Mouse (Mus musculus): ENCODE results near the gene Synpo2.

DNA sequence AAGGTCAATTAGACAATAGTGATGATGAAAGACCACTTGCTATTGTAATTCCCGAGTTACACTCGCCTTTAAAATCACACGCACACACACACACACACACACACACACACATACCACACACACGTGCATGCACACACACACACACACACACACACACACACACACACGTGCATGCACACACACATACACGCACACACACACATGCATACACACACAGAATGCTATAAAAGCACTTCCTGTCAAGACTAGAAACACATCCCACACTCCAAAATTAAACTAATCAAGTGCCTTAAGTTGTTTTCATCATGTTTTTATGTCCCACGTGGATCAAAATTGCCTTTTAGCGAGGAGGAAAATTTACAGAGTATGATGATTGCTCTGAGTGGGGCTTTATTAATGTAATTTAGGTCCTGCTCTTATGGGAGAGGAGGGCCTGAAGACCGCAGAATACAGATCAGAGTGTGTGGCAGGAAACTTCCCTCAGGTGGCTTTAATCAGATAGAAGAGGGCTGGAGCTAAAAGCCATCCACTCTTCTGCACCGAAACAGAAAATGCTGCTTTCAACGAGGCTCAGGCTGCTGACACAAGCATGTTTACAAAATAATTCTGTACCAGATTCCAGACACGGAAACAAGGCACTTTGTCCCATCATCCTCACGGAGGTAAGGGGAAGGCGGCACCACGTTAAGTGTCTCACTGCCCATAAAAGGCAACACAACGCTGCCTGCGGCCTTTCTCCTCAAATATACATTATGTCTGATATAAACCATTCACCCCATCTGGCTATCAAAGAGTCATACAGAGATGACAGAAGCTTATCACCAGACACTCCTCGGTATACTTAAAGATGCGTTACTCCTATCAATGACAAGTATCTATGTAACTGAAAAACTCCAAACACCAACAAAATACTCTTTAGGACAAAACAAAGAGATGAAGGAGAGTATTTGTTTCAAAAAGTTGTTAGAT lies 59.3 kb downstream of the Synpo2 start:
- no peak for TF ChIP-seq USF1 (IDR thresholded peaks at IDR 0.05; ENCODE audit: low read depth)
- TF ChIP-seq CTCF (IDR thresholded peaks at IDR 0.05; ENCODE audit: control insufficient read depth, insufficient read depth, insufficient read length) = no peak

Measured in C2C12 (cell line).